Mouse (Mus musculus) brown adipose tissue, adult 24 weeks (tissue): ENCODE measurements around the gene Mrc2. TPM values are rescaled to one million over a fixed set of nuclear protein-coding genes. Genes with fewer than 3 reads are reported as not detected.

Experiments
- H3K27ac ChIP-seq: fragments of 200-500 bp; replicated peaks from 2 replicates; pipeline ENCODE4 v1.5.1; 2012; ENCODE audit warnings: low read depth, mild to moderate bottlenecking, low read length
- H3K4me1 ChIP-seq: fragments of 200-500 bp; 2 replicates; pipeline ENCODE4 v1.6.1; 2012; ENCODE audit warnings: low read length, mixed read lengths; ENCODE audit not compliant: control insufficient read depth, insufficient read depth, insufficient read length
- H3K4me3 ChIP-seq: fragments of 200-500 bp; 2 replicates; pipeline ENCODE4 v1.5.1; 2012; ENCODE audit warnings: low read depth, mild to moderate bottlenecking, low read length, moderate library complexity; ENCODE audit not compliant: insufficient read depth
- polyA plus RNA-seq: library from polyadenylated mRNA; stranded (reverse); fragments of >200 nt; gene quantifications from 2 replicates; pipeline ENCODE4 v1.2.4, GENCODE M21; 2012; ENCODE audit not compliant: missing spikeins, insufficient read depth, insufficient read length

The Mrc2 gene
- polyA plus RNA-seq, 1 experiment = 2.6 TPM

DNA sequence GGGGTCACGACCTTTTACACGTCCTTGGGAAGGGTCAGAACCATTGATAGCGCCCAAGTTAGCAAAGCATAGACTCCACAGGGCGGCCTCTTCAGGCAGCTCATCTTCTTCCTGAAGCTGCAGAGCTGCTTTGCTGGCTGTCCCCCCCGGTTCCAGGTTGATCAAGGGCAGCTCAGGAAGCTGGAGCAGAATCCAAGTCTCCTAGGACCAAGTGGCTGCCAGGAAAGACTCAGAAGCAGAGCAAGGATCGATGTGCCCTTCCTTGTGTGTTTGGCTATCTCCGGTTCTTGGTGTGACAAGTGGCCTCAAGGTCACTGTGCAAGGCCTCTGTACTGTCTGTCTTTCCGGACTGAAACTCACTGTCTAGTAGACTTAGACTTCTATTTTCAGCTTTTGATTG, 81.4 kb downstream of the Mrc2 start:
- H3K4me1 ChIP-seq = peaks cover 18% of the 10 kb centered on the region; the same call in 1 of the 2 replicates
- H3K27ac ChIP-seq = no peak overlapping the region

DNA sequence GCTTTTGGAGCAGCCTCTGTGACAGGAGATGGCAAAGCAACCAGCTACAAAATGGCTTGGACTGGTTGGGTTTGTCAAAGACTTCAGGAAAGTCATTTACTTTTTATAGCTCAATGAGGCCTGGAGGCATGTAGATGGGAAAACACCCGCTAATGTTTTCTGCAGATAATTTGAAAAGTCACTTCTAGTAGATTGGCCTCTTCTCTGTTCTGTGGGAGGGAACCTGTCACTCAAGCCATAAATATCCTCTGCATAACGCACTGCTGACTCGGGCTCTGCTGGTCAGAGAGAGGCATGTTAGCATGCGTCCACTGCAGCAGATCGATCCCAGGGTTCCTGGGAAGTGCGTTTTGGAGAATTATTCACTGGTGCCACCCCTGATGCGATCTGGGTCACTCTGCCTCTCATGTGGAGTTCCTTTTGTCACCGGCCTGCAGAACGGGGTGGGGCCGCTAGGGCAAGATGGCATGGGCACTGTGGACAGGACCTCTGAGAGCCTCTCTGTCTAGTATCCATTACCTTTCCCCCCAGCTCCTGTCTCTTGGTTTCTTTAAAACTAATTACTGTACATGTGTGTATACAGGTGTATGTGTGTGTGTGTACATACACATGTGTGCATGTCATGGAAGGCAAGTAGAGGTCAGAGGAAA, 82.2 kb downstream of the Mrc2 start:
- no peak overlapping the region for H3K27ac ChIP-seq
- no peak overlapping the region for H3K4me3 ChIP-seq
- H3K4me1 ChIP-seq = peaks cover 18% of the 10 kb centered on the region; the same call in 1 of the 2 replicates

More for the DNA sequence above, 81.4 kb downstream of the Mrc2 start:
- H3K4me3 ChIP-seq = no peak overlapping the region

DNA sequence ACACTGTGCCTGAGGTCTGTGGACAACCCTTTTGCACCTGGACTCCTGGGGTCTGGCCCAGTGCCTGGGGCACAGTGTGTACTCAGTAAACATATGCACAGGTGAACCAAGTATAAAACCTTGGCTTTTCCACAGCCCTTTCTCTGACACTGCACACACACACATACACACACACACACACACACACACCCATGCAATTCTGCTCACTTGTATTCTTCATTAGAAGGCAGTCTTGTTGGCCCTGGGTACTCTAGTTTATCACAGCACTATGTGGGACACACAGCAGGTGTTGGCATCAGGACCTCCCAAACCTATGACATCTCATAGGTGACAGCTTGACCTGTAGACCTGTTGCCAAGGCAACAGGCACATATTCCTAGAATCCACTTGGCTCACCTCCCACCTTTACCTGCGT, 83.4 kb downstream of the Mrc2 start:
- no peak overlapping the region for H3K27ac ChIP-seq
- peaks cover 12% of the 10 kb centered on the region; the same call in 1 of the 2 replicates for H3K4me1 ChIP-seq
- H3K4me3 ChIP-seq = no peak overlapping the region

DNA sequence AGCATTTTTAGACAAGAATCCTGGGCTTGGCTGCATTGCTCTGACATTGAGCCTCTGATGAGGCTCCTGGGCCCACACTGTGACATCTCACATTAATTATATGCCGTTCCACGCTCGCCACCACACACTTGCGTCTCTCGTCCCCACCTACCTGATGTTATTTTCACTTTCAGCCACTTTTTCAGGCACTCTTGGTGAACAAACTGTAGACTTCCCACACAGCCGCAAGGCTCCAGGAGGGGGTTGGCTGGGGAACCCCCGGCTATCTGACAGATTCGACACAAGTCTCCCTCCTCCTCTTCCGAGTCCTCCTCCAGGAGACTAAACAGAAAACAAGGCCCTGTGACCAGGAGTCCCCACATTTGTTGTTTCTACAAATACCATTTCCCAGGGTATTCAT, 92.8 kb downstream of the Mrc2 start:
- Histone ChIP-seq H3K4me1 (no peaks in the 10 kb centered on the region), H3K4me3 (no peak overlapping the region), H3K27ac (no peak overlapping the region)

DNA sequence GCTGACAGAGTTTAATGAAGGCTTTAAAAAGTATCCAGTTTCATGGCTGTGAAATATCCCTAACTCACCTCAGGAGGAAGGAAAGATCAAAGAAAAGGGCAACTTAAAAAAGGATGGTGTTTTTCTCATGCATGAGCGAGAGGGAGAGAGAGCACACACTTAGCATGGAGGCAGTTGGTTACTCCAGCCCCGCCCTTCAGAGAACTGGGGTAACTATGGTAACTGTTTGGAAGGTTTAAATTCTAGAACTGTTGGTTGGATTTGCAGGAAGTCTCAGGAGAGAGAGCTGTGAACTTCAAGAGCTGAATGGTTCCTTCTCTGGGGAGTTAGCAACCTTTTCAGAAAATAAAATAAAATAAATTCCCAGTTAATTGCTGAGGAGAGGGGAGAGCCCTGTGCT, 96.2 kb downstream of the Mrc2 start:
- H3K27ac ChIP-seq = no peak overlapping the region
- no peaks in the 10 kb centered on the region for H3K4me1 ChIP-seq
- H3K4me3 ChIP-seq = no peak overlapping the region

DNA sequence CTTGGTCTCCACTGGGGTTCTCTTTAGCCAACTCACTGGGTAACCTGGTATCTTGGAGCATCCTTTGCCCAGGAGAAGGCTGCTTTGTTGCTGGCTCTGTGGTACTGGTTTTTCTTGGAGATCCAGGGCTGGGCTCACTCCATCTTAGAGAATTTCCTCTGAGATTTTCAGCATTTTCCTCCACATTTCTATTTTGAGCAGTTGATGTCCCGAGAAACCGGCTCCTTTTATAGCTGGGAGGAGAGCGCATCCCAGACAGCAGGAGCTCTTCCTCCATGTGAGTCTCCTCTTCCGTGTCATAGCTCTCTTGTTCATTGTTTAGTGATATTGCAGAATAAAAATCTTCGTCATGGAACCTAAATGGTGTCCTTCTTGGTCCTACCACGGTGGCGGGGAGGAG, 97.8 kb downstream of the Mrc2 start:
- no peaks in the 10 kb centered on the region for H3K4me1 ChIP-seq
- H3K27ac ChIP-seq = no peak overlapping the region
- H3K4me3 ChIP-seq = no peak overlapping the region

Other genes starting within 250 kb of the Mrc2 start
- gene Efcab3, start 229.1 kb upstream of the Mrc2 start, polyA plus RNA-seq = not detected in 2 replicates
- gene Mettl2, start 166.2 kb upstream of the Mrc2 start, polyA plus RNA-seq = 7.5 and 13.6 TPM in 2 replicates
- gene Gm10842, start 145.8 kb upstream of the Mrc2 start, polyA plus RNA-seq = not detected in 2 replicates
- gene Tlk2, start 113.8 kb upstream of the Mrc2 start, polyA plus RNA-seq = 21.5 and 34.0 TPM in 2 replicates
- not detected in 2 replicates for gene March10, start 164.1 kb downstream of the Mrc2 start, polyA plus RNA-seq